Mouse (Mus musculus) cerebellum, adult 8-10 months (tissue): ENCODE results near the gene Msrb2.

Experiments
- DNase-seq: peaks from one replicate; pipeline ENCODE4 v3.0.0; 2022

The Msrb2 gene

GRCm38 (mm10) chr2:19371390-19372158 is at the start of gene Msrb2:
Msrb2 (plus strand) TSS chr2:19371440.
- peak; percentile 71 for DNase-seq

DNA sequence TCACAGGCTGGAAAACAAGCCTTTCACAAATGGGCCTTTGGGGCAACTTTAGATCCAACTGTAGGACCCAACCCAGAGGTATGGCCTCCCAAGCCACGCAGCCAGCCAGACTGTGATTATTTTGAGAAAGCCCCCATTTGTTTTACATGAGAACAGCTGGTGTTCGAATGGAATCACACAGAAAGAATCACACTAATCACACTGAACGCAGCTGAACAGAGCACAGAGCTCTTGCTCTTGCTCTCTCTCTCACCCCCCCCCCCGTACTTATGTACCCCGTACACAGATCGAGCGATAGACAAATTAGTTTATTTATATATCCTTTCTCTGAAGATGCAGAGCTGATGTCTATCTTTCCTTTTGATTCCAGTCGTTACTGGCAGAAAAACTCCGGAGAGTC is 48.8 kb upstream of the Msrb2 start:
- DNase-seq, result no peak

- no peak for DNase-seq
Observed at GRCm38 (mm10) chr2:19326376-19326775, 44.9 kb upstream of the Msrb2 start.

GRCm38 (mm10) chr2:19327811-19328210 is 43.4 kb upstream of the Msrb2 start:
- DNase-seq, result no peak

- DNase-seq, result no peak
Observed at GRCm38 (mm10) chr2:19343901-19344635, 27.2 kb upstream of the Msrb2 start.

- peak; percentile 86 for DNase-seq
Observed at GRCm38 (mm10) chr2:19344636-19345413, 26.4 kb upstream of the Msrb2 start.

DNA sequence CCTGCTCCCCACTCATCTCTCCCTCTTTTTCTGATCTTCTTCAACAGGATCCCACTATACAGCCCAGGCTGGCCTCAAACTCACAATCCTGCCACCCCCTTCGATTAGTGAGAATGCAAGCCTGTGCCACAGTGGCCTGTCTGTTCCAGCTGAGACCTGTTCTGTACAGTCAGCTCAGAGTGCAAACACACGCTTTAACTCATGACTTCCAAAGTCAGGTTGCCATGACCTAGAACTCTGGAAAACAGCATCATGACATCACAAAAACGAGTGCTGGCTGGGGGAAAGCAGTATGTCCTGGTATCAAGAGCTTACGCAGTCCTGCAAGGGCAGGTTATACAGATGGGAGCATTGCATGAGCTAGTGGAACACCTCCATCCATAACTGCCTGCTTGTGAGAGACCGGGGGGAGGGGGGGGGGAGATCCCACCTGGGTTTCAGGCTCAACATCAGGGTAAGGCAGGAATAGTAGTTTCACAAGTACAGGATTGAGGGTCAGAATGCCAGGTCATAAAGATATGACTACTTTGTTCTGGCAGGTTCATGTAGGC is 25.8 kb upstream of the Msrb2 start:
- no peak for DNase-seq

- no peak for DNase-seq
Observed at GRCm38 (mm10) chr2:19348454-19348853, 22.8 kb upstream of the Msrb2 start.

DNA sequence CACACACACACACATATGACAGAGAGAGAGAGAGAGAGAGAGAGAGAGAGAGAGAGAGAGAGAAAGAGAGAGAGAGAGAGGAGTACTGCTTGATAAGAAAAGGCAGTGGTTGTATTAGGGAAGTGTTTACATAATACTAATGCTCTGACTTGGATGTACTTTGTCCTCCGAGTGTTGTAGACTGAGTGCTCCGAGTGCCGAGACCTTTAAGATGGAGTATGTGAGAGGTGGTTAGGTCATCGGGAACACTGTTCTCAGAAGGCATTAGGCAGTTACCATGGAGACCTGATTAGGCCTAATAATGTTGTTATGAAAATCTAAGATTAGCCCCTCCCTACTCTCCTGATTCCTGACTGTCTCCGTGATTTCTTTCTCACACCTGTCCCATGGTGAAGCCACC is 21.1 kb upstream of the Msrb2 start:
- DNase-seq, result no peak

- DNase-seq, result no peak
Observed at GRCm38 (mm10) chr2:19351615-19352253, 19.5 kb upstream of the Msrb2 start.

- DNase-seq, result no peak
Observed at GRCm38 (mm10) chr2:19353158-19353557, 18.1 kb upstream of the Msrb2 start.

DNA sequence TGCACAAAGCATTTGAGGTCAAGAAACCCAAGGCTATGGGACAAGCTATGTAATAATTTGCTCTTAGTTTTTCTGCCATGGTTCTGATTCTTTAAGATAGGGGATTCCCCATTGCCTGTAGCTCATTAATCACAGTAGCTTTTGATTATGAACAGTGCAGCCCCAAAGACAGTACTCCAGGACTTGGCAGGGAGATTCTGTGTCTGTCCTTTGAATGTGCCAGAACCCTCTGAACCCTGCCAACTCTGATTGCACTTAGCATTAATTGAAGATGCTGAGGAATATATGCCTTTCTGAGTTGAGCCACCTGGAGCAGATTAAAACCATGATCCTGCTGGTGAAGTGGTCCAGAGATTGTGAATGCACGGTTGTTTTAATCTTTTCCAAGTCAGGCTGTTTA is 8.4 kb upstream of the Msrb2 start:
- DNase-seq, result no peak

- DNase-seq, result no peak
Observed at GRCm38 (mm10) chr2:19366426-19366825, 4.8 kb upstream of the Msrb2 start.

DNA sequence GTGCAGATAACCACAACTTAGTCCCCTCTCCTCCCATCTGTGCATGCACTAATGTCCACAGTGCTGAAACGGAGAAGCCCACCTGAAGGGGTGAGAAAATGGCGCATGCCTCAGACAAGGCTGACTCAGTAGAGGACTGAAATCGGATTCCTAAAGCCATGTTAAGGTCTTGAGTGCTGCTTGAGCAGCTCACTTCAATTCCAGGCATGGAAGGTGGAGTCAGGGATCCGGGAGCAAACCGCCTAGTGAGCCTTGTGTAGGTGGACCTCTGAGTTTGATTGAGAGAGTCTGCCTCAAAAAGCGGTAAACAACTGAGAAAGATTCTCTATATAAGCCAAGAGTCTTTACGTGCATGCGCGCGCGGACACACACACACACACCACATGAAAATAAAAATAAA is 4.1 kb upstream of the Msrb2 start:
- DNase-seq, result no peak

- no peak for DNase-seq
Observed at GRCm38 (mm10) chr2:19373695-19374094, 2.5 kb downstream of the Msrb2 start.

DNA sequence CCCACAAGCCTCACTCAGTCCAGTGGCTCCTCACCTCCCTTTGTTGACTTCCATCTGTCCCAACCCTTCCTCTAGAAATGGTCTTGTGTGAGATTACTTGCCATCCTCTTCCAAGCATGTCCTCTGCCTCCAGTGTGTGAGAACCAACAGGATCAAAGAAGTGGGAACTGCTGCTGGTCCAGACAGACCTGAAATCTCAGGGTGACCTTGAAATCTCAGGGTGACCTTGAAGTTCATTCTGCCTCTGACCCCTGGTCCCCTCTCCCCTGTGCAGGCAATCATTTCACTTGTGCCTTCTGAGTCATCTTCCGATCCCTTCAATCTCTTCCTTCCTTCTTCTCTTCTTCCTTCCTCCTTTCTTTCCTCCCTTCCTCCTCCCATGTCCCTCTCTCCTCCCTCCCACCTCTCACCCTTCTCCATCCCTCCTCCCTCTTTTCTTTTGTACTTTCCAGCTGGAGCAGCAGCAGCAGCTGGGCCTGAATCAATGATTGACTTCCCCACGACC is 9.3 kb downstream of the Msrb2 start:
- DNase-seq, result no peak

- no peak for DNase-seq
Observed at GRCm38 (mm10) chr2:19380986-19381385, 9.7 kb downstream of the Msrb2 start.

DNA sequence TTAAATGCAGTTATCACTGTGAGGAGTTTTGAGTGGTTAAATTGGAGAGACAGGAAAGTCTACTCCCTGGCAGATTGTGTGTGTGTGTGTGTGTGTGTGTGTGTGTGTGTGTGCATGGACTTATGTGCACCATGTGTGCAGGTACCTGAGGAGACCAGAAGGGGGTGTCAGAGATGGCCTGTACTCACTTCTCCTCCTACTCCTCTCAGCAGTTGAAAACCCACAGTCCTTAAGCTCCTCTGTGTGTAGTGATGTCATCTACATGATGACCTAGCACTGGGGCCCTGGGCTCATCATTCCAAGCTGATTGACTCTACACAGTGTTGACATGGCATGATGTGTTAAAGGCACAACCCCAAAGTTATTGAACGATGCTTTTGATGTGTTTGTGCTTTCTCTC is 11.0 kb downstream of the Msrb2 start:
- DNase-seq, result no peak

DNA sequence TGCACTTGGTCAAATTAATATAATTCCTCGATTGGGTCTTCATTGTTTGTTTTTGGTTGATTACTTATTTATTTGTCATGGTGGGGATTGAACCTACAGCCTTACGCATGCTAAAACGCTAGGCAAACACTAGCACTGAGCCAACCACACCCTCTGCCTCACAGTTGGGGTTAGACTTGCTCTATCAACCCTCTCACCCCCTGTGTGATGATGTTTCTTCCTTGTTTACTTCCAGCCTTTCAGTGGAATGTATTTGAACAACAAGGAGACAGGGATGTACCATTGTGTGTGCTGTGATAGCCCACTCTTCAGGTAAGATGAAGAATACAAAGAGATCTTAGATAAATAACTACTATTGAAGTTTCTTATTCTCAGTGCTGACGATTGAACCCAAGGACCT is 11.8 kb downstream of the Msrb2 start:
- DNase-seq, result no peak

- no peak for DNase-seq
Observed at GRCm38 (mm10) chr2:19385772-19386171, 14.5 kb downstream of the Msrb2 start.

- no peak for DNase-seq
Observed at GRCm38 (mm10) chr2:19388329-19389103, 17.3 kb downstream of the Msrb2 start.
